ENCODE assay signal across 15 mouse cellular contexts in genomic region chr7:128003098-128003497, GRCm38 (mm10). TPM values are rescaled to one million over a fixed set of nuclear protein-coding genes. Genes with fewer than 3 reads are reported as not detected.
"Had no signal": no experiment of that assay in that cellular context is flagged by ENCODE, and none has a peak within 500 bp of the region (broad histone marks: within the 10 kb centered on the region; RNA-seq: fewer than 3 reads in every experiment).

No protein-coding gene starts in this region.

- H3K4me2 ChIP-seq: liver, embryonic 13.5 days; lung, embryonic 15.5 days; midbrain, embryonic 11.5 days had no signal

- H3K27ac ChIP-seq: layer of hippocampus, adult 2 months; liver, embryonic 13.5 days; lung, embryonic 15.5 days; macrophage had no signal

- H3K9me3 ChIP-seq: liver, embryonic 13.5 days; lung, embryonic 15.5 days had no signal

- H3K9ac ChIP-seq: liver, embryonic 13.5 days; liver, postnatal 0 days; lung, embryonic 15.5 days had no signal

- ATAC-seq: liver, postnatal 0 days; midbrain, embryonic 16.5 days had no signal

- H3K4me3 ChIP-seq: layer of hippocampus, adult 2 months; liver, embryonic 13.5 days; lung, embryonic 15.5 days; megakaryocyte, embryonic 14.5 days had no signal

- DNase-seq: kidney, postnatal 36 days; liver, embryonic 13.5 days; liver, postnatal 0 days; lung, postnatal 14 days; right cerebral cortex, postnatal 14 days; thymus, postnatal 36 days had no signal

- H3K36me3 ChIP-seq: liver, embryonic 13.5 days; lung, embryonic 15.5 days had no signal

RNA-seq across cellular contexts. Expression of gene Trim72, which starts 0.7 kb away (rescaled TPM):
- polyA plus RNA-seq: kidney, embryonic 14.5 days; liver, embryonic 13.5 days; liver, postnatal 0 days; macrophage; midbrain, embryonic 16.5 days; neural tube, embryonic 14.5 days; thymus, postnatal 0 days had no signal
